Mouse (Mus musculus) kidney, embryonic 14.5 days (tissue): Measurements from ENCODE around the gene Themis3. TPM values are rescaled to one million over a fixed set of nuclear protein-coding genes. Genes with fewer than 3 reads are reported as not detected.
"Not testable (repeated sequence)": the region's sequence is repeated elsewhere in the genome, so short reads cannot be mapped to it uniquely, and the experiment has no call there.

Source experiments
- ATAC-seq: fragments of 200-750 bp; cut with Nextera tagmentation; 2 replicates; pipeline ENCODE4 v1.8.0; 2017; ENCODE audit warnings: moderate number of reproducible peaks, mild to moderate bottlenecking, moderate TSS enrichment, moderate library complexity; ENCODE audit not compliant: low FRiP score, low TSS enrichment
- H3K27ac ChIP-seq: fragments of 300-500 bp; sonication (generic); 2 replicates; pipeline ENCODE4 v1.5.1; 2014; ENCODE audit warnings: low read depth, mild to moderate bottlenecking, low read length, moderate library complexity, mixed read lengths
- H3K27me3 ChIP-seq: fragments of 300-500 bp; sonication (generic); 2 replicates; pipeline ENCODE4 v1.6.1; 2014; ENCODE audit warnings: mild to moderate bottlenecking, low read length; ENCODE audit not compliant: control insufficient read depth, insufficient read depth
- H3K36me3 ChIP-seq: fragments of 300-500 bp; sonication (generic); 2 replicates; pipeline ENCODE4 v1.6.1; 2014; ENCODE audit warnings: low read length, mixed read lengths; ENCODE audit not compliant: control insufficient read depth, insufficient read depth
- H3K4me1 ChIP-seq: fragments of 300-500 bp; sonication (generic); 2 replicates; pipeline ENCODE4 v1.6.1; 2014; ENCODE audit warnings: low read length, mixed read lengths; ENCODE audit not compliant: control insufficient read depth, insufficient read depth
- H3K4me2 ChIP-seq: fragments of 300-500 bp; sonication (generic); replicated peaks from 2 replicates; pipeline ENCODE4 v1.6.1; 2014; ENCODE audit warnings: low read depth, mild to moderate bottlenecking, low read length
- H3K4me3 ChIP-seq: fragments of 300-500 bp; sonication (generic); 2 replicates; pipeline ENCODE4 v1.5.1; 2014; ENCODE audit warnings: mild to moderate bottlenecking, low read length
- H3K9ac ChIP-seq: fragments of 300-500 bp; sonication (generic); 2 replicates; pipeline ENCODE4 v1.6.1; 2014; ENCODE audit warnings: low read depth, mild to moderate bottlenecking, low read length, moderate library complexity
- H3K9me3 ChIP-seq: fragments of 300-500 bp; sonication (generic); 2 replicates; pipeline ENCODE4 v1.6.1; 2016; ENCODE audit warnings: low read length; ENCODE audit not compliant: control insufficient read depth
- WGBS: fragments of 180-500 bp; shearing (Covaris S2); extraction: QIAGEN DNeasy Blood & Tissue Kit; methylation state at CpG from one replicate; pipeline ENCODE4 v1.1.7; 2014; 5-methylcytosine and 5-hydroxymethylcytosine counted together
- polyA plus RNA-seq: library from polyadenylated mRNA; unstranded; fragments of >200 nt; fragmentation: Nextera tagmentation; extraction: Ambion mirVana; gene quantifications from 2 replicates; pipeline ENCODE4 v1.2.1, GENCODE M21; 2014

The Themis3 gene
- polyA plus RNA-seq, 1 experiment from 2014 or later: 0.14 TPM

DNA sequence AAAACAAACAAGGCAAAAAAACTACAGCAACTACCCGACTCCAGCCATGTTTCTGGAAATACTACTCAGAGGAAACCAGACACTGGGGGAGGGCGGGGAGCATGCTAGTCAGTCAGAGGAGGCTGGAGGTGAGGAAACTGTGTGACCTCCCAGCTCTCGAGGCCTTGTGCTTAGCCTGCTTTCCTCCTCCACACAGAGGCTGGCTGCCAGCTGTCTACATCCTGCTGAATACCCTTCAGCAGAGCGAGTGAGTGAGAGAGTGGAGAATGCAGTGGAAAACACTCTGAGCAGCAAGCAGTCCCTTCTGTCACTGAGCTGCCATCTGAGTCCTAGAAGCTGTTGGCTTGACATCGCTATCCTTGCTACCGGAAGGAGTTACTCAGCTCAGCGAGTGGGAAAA lies 30.2 kb downstream of the Themis3 start:
- 27% methylated on average over 7 of the region's 7 CpGs for WGBS
- Histone ChIP-seq H3K4me3 (no peak overlapping the region), H3K36me3 (no peaks in the 10 kb centered on the region), H3K4me1 (no peaks in the 10 kb centered on the region), H3K27me3 (no peaks in the 10 kb centered on the region), H3K27ac (peak overlapping the region; percentile 51; the same call in 1 of the 2 replicates), H3K4me2 (no peak overlapping the region), H3K9me3 (no peaks in the 10 kb centered on the region), H3K9ac (no peak overlapping the region)
- peak; percentile 86 for ATAC-seq

GRCm38 (mm10) chr17:66563551-66563950 lies 30.9 kb downstream of the Themis3 start:
- H3K27ac ChIP-seq: no peak overlapping the region
- H3K9me3 ChIP-seq: no peaks in the 10 kb centered on the region
- 51% methylated on average over 1 of the region's 1 CpGs for WGBS
- no peak for ATAC-seq
- no peak overlapping the region for H3K4me2 ChIP-seq
- H3K4me1 ChIP-seq: no peaks in the 10 kb centered on the region
- H3K36me3 ChIP-seq: no peaks in the 10 kb centered on the region
- no peak overlapping the region for H3K4me3 ChIP-seq
- no peak overlapping the region for H3K9ac ChIP-seq
- no peaks in the 10 kb centered on the region for H3K27me3 ChIP-seq

DNA sequence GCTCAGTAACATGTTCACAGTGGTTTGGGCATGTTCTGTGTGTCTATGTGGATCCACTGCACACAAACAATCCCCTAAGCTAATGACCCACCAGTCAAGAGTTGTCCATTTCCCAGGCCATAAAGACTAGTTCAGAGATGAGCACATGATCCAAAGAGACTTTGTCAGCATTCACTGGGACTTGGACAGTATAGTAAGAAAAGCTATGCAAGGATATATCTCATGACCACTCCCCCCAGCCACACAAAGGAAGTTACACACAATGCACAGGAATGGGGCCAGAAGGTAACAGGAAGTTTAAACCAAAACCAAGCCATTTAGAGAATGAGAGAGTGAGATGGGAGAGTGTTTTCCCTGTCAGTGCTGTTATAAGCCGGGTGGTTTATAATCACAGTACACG lies 33.0 kb downstream of the Themis3 start:
- ATAC-seq: no peak
- Histone ChIP-seq H3K27ac (no peak overlapping the region), H3K4me2 (no peak overlapping the region), H3K4me1 (no peaks in the 10 kb centered on the region), H3K4me3 (no peak overlapping the region), H3K27me3 (no peaks in the 10 kb centered on the region), H3K9ac (no peak overlapping the region), H3K9me3 (no peaks in the 10 kb centered on the region), H3K36me3 (no peaks in the 10 kb centered on the region)
- WGBS: 41% methylated on average over 2 of the region's 2 CpGs

GRCm38 (mm10) chr17:66558404-66559317 lies 35.8 kb downstream of the Themis3 start:
- Histone ChIP-seq H3K9ac (no peak overlapping the region), H3K27ac (no peak overlapping the region), H3K4me3 (no peak overlapping the region), H3K9me3 (no peaks in the 10 kb centered on the region), H3K4me2 (no peak overlapping the region), H3K36me3 (no peaks in the 10 kb centered on the region), H3K4me1 (no peaks in the 10 kb centered on the region), H3K27me3 (no peaks in the 10 kb centered on the region)
- 71% methylated on average over 17 of the region's 17 CpGs for WGBS
- no peak for ATAC-seq

GRCm38 (mm10) chr17:66552690-66553089 lies 41.7 kb downstream of the Themis3 start:
- Histone ChIP-seq H3K36me3 (no peaks in the 10 kb centered on the region), H3K4me2 (no peak overlapping the region), H3K9me3 (no peaks in the 10 kb centered on the region), H3K27me3 (no peaks in the 10 kb centered on the region), H3K4me3 (no peak overlapping the region), H3K27ac (no peak overlapping the region), H3K4me1 (no peaks in the 10 kb centered on the region), H3K9ac (no peak overlapping the region)
- WGBS: 88% methylated on average over 4 of the region's 4 CpGs
- ATAC-seq: no peak

DNA sequence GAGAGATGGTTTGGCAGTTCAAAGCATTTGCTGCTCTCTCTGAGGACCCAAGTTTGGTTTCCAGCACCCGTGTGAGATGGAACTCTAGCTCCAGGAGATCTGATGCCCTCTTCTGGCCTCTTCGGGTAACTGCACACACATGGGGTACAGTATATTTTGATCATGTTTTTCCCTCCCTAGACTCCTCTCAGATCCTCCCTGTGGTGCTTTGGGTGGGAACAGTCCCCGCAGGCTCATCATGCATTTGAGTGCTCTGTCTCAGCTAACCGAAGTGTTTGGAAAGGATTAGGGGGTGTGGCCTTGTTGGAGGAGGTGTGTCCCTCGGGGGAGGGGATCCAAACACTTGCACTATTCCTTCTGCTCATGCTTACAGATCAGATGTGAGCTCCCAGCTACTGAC lies 43.9 kb downstream of the Themis3 start:
- no peak overlapping the region for H3K9ac ChIP-seq
- H3K27ac ChIP-seq: no peak overlapping the region
- H3K4me1 ChIP-seq: no peaks in the 10 kb centered on the region
- no peak overlapping the region for H3K4me3 ChIP-seq
- H3K9me3 ChIP-seq: no peaks in the 10 kb centered on the region
- H3K27me3 ChIP-seq: no peaks in the 10 kb centered on the region
- WGBS: 94% methylated on average over 5 of the region's 5 CpGs
- no peak for ATAC-seq
- no peak overlapping the region for H3K4me2 ChIP-seq
- H3K36me3 ChIP-seq: no peaks in the 10 kb centered on the region

GRCm38 (mm10) chr17:66532285-66532684 lies 62.1 kb downstream of the Themis3 start:
- ATAC-seq: no peak
- Histone ChIP-seq H3K4me2 (no peak overlapping the region), H3K27me3 (no peaks in the 10 kb centered on the region), H3K36me3 (no peaks in the 10 kb centered on the region), H3K27ac (no peak overlapping the region), H3K4me3 (no peak overlapping the region), H3K9ac (no peak overlapping the region), H3K4me1 (no peaks in the 10 kb centered on the region), H3K9me3 (peaks cover 3% of the 10 kb centered on the region; the same call in 1 of the 2 replicates)
- WGBS: 94% methylated on average over 1 of the region's 1 CpGs

GRCm38 (mm10) chr17:66523396-66523795 lies 71.0 kb downstream of the Themis3 start:
- H3K27ac ChIP-seq: no peak overlapping the region
- H3K9ac ChIP-seq: no peak overlapping the region
- 0 out of 2 replicates have a peak, but pooled peaks cover 3% of the 10 kb centered on the region for H3K27me3 ChIP-seq
- ATAC-seq: no peak
- H3K36me3 ChIP-seq: no peaks in the 10 kb centered on the region
- no peak overlapping the region for H3K4me3 ChIP-seq
- H3K9me3 ChIP-seq: no peaks in the 10 kb centered on the region
- no peak overlapping the region for H3K4me2 ChIP-seq
- peaks cover 6% of the 10 kb centered on the region for H3K4me1 ChIP-seq
- 83% methylated on average over 5 of the region's 5 CpGs for WGBS

GRCm38 (mm10) chr17:66522631-66523030 lies 71.8 kb downstream of the Themis3 start:
- ATAC-seq, H3K9me3 ChIP-seq, H3K4me1 ChIP-seq, H3K27ac ChIP-seq, H3K4me3 ChIP-seq, H3K9ac ChIP-seq, H3K27me3 ChIP-seq, H3K36me3 ChIP-seq, H3K4me2 ChIP-seq: not testable (repeated sequence)
- WGBS: 97% methylated on average over 1 of the region's 1 CpGs
